Mouse (Mus musculus) myocyte (in vitro differentiated cells): Measurements from ENCODE around the gene Il31. TPM values are rescaled to one million over a fixed set of nuclear protein-coding genes. Genes with fewer than 3 reads are reported as not detected.
A peak's percentile ranks its signal among the peaks of the same experiment; 100 is the strongest.

Source experiments
- H3K27me3 ChIP-seq: one replicate; pipeline ENCODE4 v1.6.1; 2011; ENCODE audit not compliant: control insufficient read depth, insufficient read depth, insufficient read length
- H3K36me3 ChIP-seq: one replicate; pipeline ENCODE4 v1.6.1; 2011; ENCODE audit not compliant: control insufficient read depth, insufficient read depth
- H3K4me2 ChIP-seq: one replicate; pipeline ENCODE4 v1.6.1; 2011; ENCODE audit warnings: low read depth, control low read depth
- H3K4me3 ChIP-seq: one replicate; pipeline ENCODE4 v1.5.1; 2011; ENCODE audit warnings: mild to moderate bottlenecking, control low read depth, moderate library complexity
- H3K79me2 ChIP-seq: one replicate; pipeline ENCODE4 v1.6.1; 2011; ENCODE audit not compliant: control insufficient read depth, insufficient read depth
- H3ac ChIP-seq: one replicate; pipeline ENCODE4 v1.6.1; 2011; ENCODE audit not compliant: control insufficient read depth, insufficient read length
- CEBPB ChIP-seq: IDR thresholded peaks from 2 replicates; pipeline ENCODE4 v1.6.1; 2011; ENCODE audit warnings: mild to moderate bottlenecking, moderate library complexity; ENCODE audit not compliant: poor library complexity, insufficient read depth, severe bottlenecking
- E2F4 ChIP-seq: IDR thresholded peaks from one replicate; pipeline ENCODE4 v1.6.1; 2011; ENCODE audit warnings: mild to moderate bottlenecking, control low read depth, moderate library complexity; ENCODE audit not compliant: insufficient read depth
- MAX ChIP-seq: IDR thresholded peaks from one replicate; pipeline ENCODE4 v1.6.1; 2011; ENCODE audit warnings: low read depth, mild to moderate bottlenecking, control low read depth
- MYOD1 ChIP-seq, 3 experiments: IDR thresholded peaks; one replicate each; pipeline ENCODE4 v1.6.1; 2011; ENCODE audit warnings: control low read depth in 2 of 3, low read depth in 2 of 3, mild to moderate bottlenecking in 2 of 3, moderate library complexity in 1 of 3; ENCODE audit not compliant: insufficient read length in 2 of 3, control insufficient read depth in 1 of 3
- MYOG ChIP-seq, 3 experiments: IDR thresholded peaks; one replicate each; pipeline ENCODE4 v1.6.1; 2011; ENCODE audit warnings: control low read depth in 2 of 3, low read depth in 2 of 3, mild to moderate bottlenecking in 2 of 3; ENCODE audit not compliant: insufficient read length in 2 of 3, control insufficient read depth in 1 of 3, insufficient read depth in 1 of 3
- POLR2A ChIP-seq: IDR thresholded peaks from one replicate; pipeline ENCODE4 v1.6.1; 2011; ENCODE audit warnings: low read depth, mild to moderate bottlenecking, control low read depth, moderate library complexity; ENCODE audit not compliant: insufficient read length
- POLR2AphosphoS2 ChIP-seq: IDR thresholded peaks from one replicate; pipeline ENCODE4 v1.6.1; 2011; ENCODE audit warnings: low read depth, control low read depth; ENCODE audit not compliant: insufficient read length
- REST ChIP-seq: IDR thresholded peaks from one replicate; pipeline ENCODE4 v1.6.1; 2011; ENCODE audit warnings: mild to moderate bottlenecking, control low read depth, moderate library complexity; ENCODE audit not compliant: insufficient read depth, insufficient read length
- SRF ChIP-seq: IDR thresholded peaks from one replicate; pipeline ENCODE4 v1.6.1; 2011; ENCODE audit warnings: low read depth; ENCODE audit not compliant: control insufficient read depth, insufficient read length
- TCF12 ChIP-seq: IDR thresholded peaks from one replicate; pipeline ENCODE4 v1.6.1; 2011; ENCODE audit warnings: mild to moderate bottlenecking, control low read depth; ENCODE audit not compliant: poor library complexity, insufficient read depth, severe bottlenecking
- TCF3 ChIP-seq: IDR thresholded peaks from one replicate; pipeline ENCODE4 v1.6.1; 2011; ENCODE audit warnings: low read depth, control low read depth; ENCODE audit not compliant: insufficient read length
- USF1 ChIP-seq: IDR thresholded peaks from one replicate; pipeline ENCODE4 v1.6.1; 2011; ENCODE audit warnings: low read depth, mild to moderate bottlenecking, control low read depth, moderate library complexity
- polyA plus RNA-seq: library from polyadenylated mRNA; unstranded; fragments of >200 nt; fragmentation: generic; extraction: Trizol; gene quantifications from one replicate; pipeline ENCODE4 v1.2.1, GENCODE M21; 2012; ENCODE audit warnings: missing spikeins

Gene Il31
- polyA plus RNA-seq, 1 experiment, result not detected

- peaks cover 4% of the 10 kb centered on the region for H3K27me3 ChIP-seq
Observed at GRCm38 (mm10) chr5:123507936-123508723, 18.8 kb upstream of the Il31 start.

GRCm38 (mm10) chr5:123501973-123502372, 12.7 kb upstream of the Il31 start:
- Histone ChIP-seq H3K27me3 (peaks cover 4% of the 10 kb centered on the region), H3K36me3 (no peaks in the 10 kb centered on the region), H3K4me2 (no peak overlapping the region), H3ac (no peak overlapping the region), H3K79me2 (no peaks in the 10 kb centered on the region), H3K4me3 (no peak overlapping the region)
- TF ChIP-seq TCF12, result no peak
- TF ChIP-seq POLR2AphosphoS2, result no peak
- TF ChIP-seq SRF, result no peak

More at GRCm38 (mm10) chr5:123507936-123508723, 18.8 kb upstream of the Il31 start:
- Histone ChIP-seq H3K36me3 (no peaks in the 10 kb centered on the region), H3K4me2 (peak overlapping the region; percentile 77), H3K79me2 (no peaks in the 10 kb centered on the region), H3ac (no peak overlapping the region), H3K4me3 (peak overlapping the region; percentile 12)
- no peak for TF ChIP-seq USF1
- TF ChIP-seq POLR2A, result no peak
- TF ChIP-seq MAX, result no peak
- TF ChIP-seq POLR2AphosphoS2, result no peak
- no peak for TF ChIP-seq SRF
- no peak for TF ChIP-seq MYOD1 (IDR thresholded peaks at IDR 0.05; ENCODE audit: control insufficient read depth in 1 of 3, insufficient read length in 2 of 3, low read depth in 2 of 3)
- no peak for TF ChIP-seq CEBPB
- no peak for TF ChIP-seq TCF3
- no peak for TF ChIP-seq TCF12
- no peak for TF ChIP-seq E2F4
- TF ChIP-seq REST, result no peak
- no peak for TF ChIP-seq MYOG (IDR thresholded peaks at IDR 0.05; ENCODE audit: control insufficient read depth in 1 of 3, insufficient read depth in 1 of 3, insufficient read length in 2 of 3, low read depth in 2 of 3)

GRCm38 (mm10) chr5:123499717-123500116, 10.4 kb upstream of the Il31 start:
- H3K4me2 ChIP-seq, result no peak overlapping the region
- no peak for TF ChIP-seq MAX
- TF ChIP-seq SRF, result no peak
- no peak for TF ChIP-seq TCF3
- no peak for TF ChIP-seq E2F4
- TF ChIP-seq CEBPB, result no peak
- TF ChIP-seq USF1, result no peak
- no peak for TF ChIP-seq REST
- TF ChIP-seq TCF12, result no peak
- TF ChIP-seq POLR2AphosphoS2, result no peak
- no peak for TF ChIP-seq POLR2A
- TF ChIP-seq MYOG (IDR thresholded peaks at IDR 0.05; ENCODE audit: control insufficient read depth in 1 of 3, insufficient read depth in 1 of 3, insufficient read length in 2 of 3, low read depth in 2 of 3), result no peak
- peaks cover 5% of the 10 kb centered on the region for H3K27me3 ChIP-seq
- H3K79me2 ChIP-seq, result no peaks in the 10 kb centered on the region
- no peak overlapping the region for H3K4me3 ChIP-seq
- no peaks in the 10 kb centered on the region for H3K36me3 ChIP-seq
- H3ac ChIP-seq, result no peak overlapping the region

- H3K79me2 ChIP-seq, result no peaks in the 10 kb centered on the region
- TF ChIP-seq CEBPB (no peak), MYOD1 (IDR thresholded peaks at IDR 0.05; ENCODE audit: control insufficient read depth in 1 of 3, insufficient read length in 2 of 3, low read depth in 2 of 3) (no peak), SRF (no peak), MAX (no peak), POLR2AphosphoS2 (no peak), USF1 (no peak), POLR2A (no peak), MYOG (IDR thresholded peaks at IDR 0.05; ENCODE audit: control insufficient read depth in 1 of 3, insufficient read depth in 1 of 3, insufficient read length in 2 of 3, low read depth in 2 of 3) (no peak), REST (no peak), E2F4 (no peak), TCF12 (no peak), TCF3 (no peak)
- no peaks in the 10 kb centered on the region for H3K36me3 ChIP-seq
- H3K4me2 ChIP-seq, result no peak overlapping the region
- no peak overlapping the region for H3ac ChIP-seq
- H3K27me3 ChIP-seq, result peaks cover 34% of the 10 kb centered on the region
- no peak overlapping the region for H3K4me3 ChIP-seq
Observed at GRCm38 (mm10) chr5:123489935-123490334, 646 bp upstream of the Il31 start.

- Histone ChIP-seq H3K4me2 (no peak overlapping the region), H3K4me3 (no peak overlapping the region), H3K79me2 (no peaks in the 10 kb centered on the region), H3K36me3 (no peaks in the 10 kb centered on the region), H3ac (no peak overlapping the region), H3K27me3 (peaks cover 26% of the 10 kb centered on the region)
- TF ChIP-seq POLR2AphosphoS2, result no peak
- no peak for TF ChIP-seq TCF3
- no peak for TF ChIP-seq POLR2A
- TF ChIP-seq REST, result no peak
- TF ChIP-seq USF1, result no peak
- TF ChIP-seq SRF, result no peak
- TF ChIP-seq MYOD1 (IDR thresholded peaks at IDR 0.05; ENCODE audit: control insufficient read depth in 1 of 3, insufficient read length in 2 of 3, low read depth in 2 of 3), result no peak
- TF ChIP-seq MYOG (IDR thresholded peaks at IDR 0.05; ENCODE audit: control insufficient read depth in 1 of 3, insufficient read depth in 1 of 3, insufficient read length in 2 of 3, low read depth in 2 of 3), result no peak
- no peak for TF ChIP-seq MAX
- TF ChIP-seq CEBPB, result no peak
- no peak for TF ChIP-seq TCF12
- TF ChIP-seq E2F4, result no peak
Observed at GRCm38 (mm10) chr5:123487659-123488395, 1.5 kb downstream of the Il31 start.
